Mouse (Mus musculus): Measurements from ENCODE around the gene Pirb.

Gene Pirb

GRCm38 (mm10) chr7:3692987-3693808 lies 27.0 kb downstream of the Pirb start, which contains the start of gene Mboat7:
TSS of gene Mboat7 (minus strand) at chr7:3693523.
- in situ Hi-C loops (cut with MboI, MseI), result no loop called here

GRCm38 (mm10) chr7:3692382-3692986 lies 27.7 kb downstream of the Pirb start, which contains the start of gene Tsen34:
TSS of gene Tsen34 (plus strand) at chr7:3692863.
- in situ Hi-C loops (cut with MboI, MseI), result no loop called here

- in situ Hi-C loops (cut with MboI, MseI), result no loop called here
Observed at GRCm38 (mm10) chr7:3691919-3692318, 28.3 kb downstream of the Pirb start.

GRCm38 (mm10) chr7:3685400-3686187 lies 34.6 kb downstream of the Pirb start:
- in situ Hi-C loops (cut with MboI, MseI), result no loop called here

- in situ Hi-C loops (cut with MboI, MseI), result no loop called here
Observed at GRCm38 (mm10) chr7:3684698-3685097, 35.5 kb downstream of the Pirb start.

GRCm38 (mm10) chr7:3683908-3684550 lies 36.2 kb downstream of the Pirb start:
- in situ Hi-C loops (cut with MboI, MseI), result no loop called here

- in situ Hi-C loops (cut with MboI, MseI), result no loop called here
Observed at GRCm38 (mm10) chr7:3677342-3677741, 42.8 kb downstream of the Pirb start, which contains the start of gene Tmc4. TSS of gene Tmc4 (minus strand) at chr7:3677553.

- in situ Hi-C loops (cut with MboI, MseI), result no loop called here
Observed at GRCm38 (mm10) chr7:3676371-3676770, 43.8 kb downstream of the Pirb start.

GRCm38 (mm10) chr7:3675228-3675548 lies 45.0 kb downstream of the Pirb start:
- in situ Hi-C loops (cut with MboI, MseI), result no loop called here

GRCm38 (mm10) chr7:3674507-3675227 lies 45.5 kb downstream of the Pirb start:
- in situ Hi-C loops (cut with MboI, MseI), result no loop called here

GRCm38 (mm10) chr7:3666921-3667391 lies 53.2 kb downstream of the Pirb start:
- in situ Hi-C loops (cut with MboI, MseI), result no loop called here

- in situ Hi-C loops (cut with MboI, MseI), result no loop called here
Observed at GRCm38 (mm10) chr7:3665215-3666114, 54.7 kb downstream of the Pirb start, which contains the start of gene Leng1. TSS of gene Leng1 (minus strand) at chr7:3665840.

- in situ Hi-C loops (cut with MboI, MseI), result no loop called here
Observed at GRCm38 (mm10) chr7:3664524-3665214, 55.5 kb downstream of the Pirb start.

All from regulatory T cell (primary cell).